Mouse (Mus musculus) thymus, postnatal 0 days (tissue): Measurements from ENCODE around the gene Prr27. TPM values are rescaled to one million over a fixed set of nuclear protein-coding genes. Genes with fewer than 3 reads are reported as not detected.

ENCODE experiments used
- DNase-seq: peaks from one replicate; pipeline ENCODE4 v3.0.0-alpha.2; 2015; ENCODE audit warnings: low spot score
- polyA plus RNA-seq: library from polyadenylated mRNA; unstranded; fragments of >200 nt; fragmentation: Nextera tagmentation; extraction: Ambion mirVana; gene quantifications from 2 replicates; pipeline ENCODE4 v1.2.1, GENCODE M21; 2015

The Prr27 gene
- not detected in 2 replicates for polyA plus RNA-seq

DNA sequence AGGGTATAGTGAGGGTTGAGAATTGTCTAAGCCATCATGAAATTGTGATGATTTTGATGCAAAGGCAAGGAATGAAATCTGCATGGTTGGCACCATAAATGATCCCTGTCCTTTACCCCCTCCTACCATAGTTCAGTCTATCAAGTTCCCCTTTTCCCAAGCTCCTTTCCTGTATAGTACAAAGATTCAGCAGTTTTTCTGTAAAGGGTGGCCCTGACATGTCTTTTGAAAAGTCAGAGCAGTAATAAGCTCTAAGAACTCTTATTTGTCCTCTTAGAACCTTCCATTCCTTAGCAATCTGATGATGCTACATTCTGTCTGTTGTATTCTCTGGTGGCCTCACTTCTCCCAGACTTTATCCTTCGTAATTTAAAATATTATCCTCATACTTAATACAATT is at the start of gene Prr27:
Gene Prr27 (plus strand): TSS at position 301 of the 400 bp plus-strand sequence.
- no peak for DNase-seq

- no peak for DNase-seq
These were observed 42.8 kb upstream of the Prr27 start for GRCm38 (mm10) chr5:87782731-87783130.

DNA sequence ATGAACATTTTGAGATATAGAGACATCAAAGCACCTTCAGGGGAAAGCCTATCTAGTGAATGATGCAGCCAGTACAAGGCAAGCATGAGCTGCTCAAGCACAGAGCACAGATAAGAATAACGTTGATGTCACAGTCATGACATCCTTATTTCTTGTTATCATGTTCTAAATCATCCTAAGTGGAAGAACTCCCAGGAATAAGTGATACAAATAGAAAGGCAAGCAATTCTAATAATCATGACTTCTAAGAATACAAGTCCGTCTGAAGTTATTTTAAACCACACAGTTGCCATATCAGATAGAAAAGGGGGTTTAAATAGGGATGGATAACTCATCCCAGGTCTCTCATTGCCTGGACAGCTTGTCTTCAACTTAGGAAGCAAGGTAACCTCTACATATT is 17.7 kb upstream of the Prr27 start, which contains the start of gene Csn1s2b:
Gene Csn1s2b (plus strand): TSS at position 301 of the 400 bp plus-strand sequence.
- DNase-seq = no peak

- no peak for DNase-seq
These were observed 16.2 kb upstream of the Prr27 start for GRCm38 (mm10) chr5:87809253-87809652.

DNA sequence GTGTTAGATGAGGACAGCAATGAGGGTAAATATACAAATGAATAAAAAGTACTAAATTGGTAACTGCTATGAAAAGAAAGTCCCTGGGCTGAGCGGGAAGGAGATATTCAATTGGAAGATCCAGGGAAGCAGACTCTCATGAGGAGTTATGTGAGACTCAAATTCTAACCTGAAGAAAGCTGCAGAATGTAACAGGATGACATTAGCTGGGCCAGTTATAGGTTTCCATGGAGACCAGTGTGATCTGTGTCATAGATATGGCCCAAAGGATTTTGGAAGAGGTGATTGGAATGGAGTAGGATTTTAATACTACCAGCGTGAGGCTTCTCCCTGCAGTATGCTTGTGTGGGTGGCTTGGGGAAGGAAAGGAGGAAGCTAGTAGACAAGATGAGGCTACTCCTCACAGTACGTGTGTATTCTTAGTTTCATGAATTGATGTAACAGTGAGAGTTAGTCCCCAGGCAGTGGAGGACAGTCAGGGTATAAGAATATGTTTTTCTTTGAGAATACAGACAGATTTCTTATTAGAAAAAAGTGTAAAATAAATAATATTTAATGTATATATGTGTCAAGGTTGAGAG is 29.7 kb downstream of the Prr27 start:
- no peak for DNase-seq

- DNase-seq = no peak
These were observed 44.6 kb downstream of the Prr27 start for GRCm38 (mm10) chr5:87870084-87870483.

DNA sequence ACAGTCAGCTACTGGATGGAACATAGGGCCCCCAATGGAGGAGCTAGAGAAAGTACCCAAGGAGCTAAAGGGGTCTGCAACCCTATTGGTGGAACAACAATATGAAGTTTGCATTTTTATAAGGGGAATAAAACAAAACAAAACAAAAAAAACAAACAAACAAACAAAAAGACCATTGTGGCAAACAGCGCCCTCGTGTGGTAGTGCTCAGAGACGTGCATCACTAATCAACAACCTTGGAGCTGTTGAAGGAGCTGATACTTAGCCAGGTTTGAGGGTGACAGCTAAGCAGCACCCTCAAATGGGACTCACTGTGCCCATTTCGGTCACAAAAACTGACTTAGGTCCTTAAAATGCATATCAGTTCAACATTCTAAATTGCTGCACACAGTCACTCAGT is 45.9 kb downstream of the Prr27 start:
- no peak for DNase-seq

- no peak for DNase-seq
These were observed 59.2 kb downstream of the Prr27 start, which contains the start of gene Odam for GRCm38 (mm10) chr5:87884729-87885128. TSS of gene Odam (plus strand) at chr5:87885029.

Other genes with a start within 250 kb of the Prr27 start
- gene Sult1e1, start 234.1 kb upstream of the Prr27 start, polyA plus RNA-seq = 0.25 and 0.36 TPM in 2 replicates
- 0.13 and 0.14 TPM in 2 replicates for gene Csn1s1, start 159.5 kb upstream of the Prr27 start, polyA plus RNA-seq
- gene Csn2, start 126.1 kb upstream of the Prr27 start, polyA plus RNA-seq = 37.7 and 43.3 TPM in 2 replicates
- gene Csn1s2a, start 51.1 kb upstream of the Prr27 start, polyA plus RNA-seq = 1.0 and 1.4 TPM in 2 replicates
- gene Csn1s2b, start 17.6 kb upstream of the Prr27 start, polyA plus RNA-seq = 0.22 TPM in 1 of 2 replicates, not detected in the other
- 0.12 and 0.26 TPM in 2 replicates for gene Odam, start 59.3 kb downstream of the Prr27 start, polyA plus RNA-seq
- 0.27 and 0.39 TPM in 2 replicates for gene Csn3, start 99.9 kb downstream of the Prr27 start, polyA plus RNA-seq
- not detected in 2 replicates for gene 2310003L06Rik, start 143.8 kb downstream of the Prr27 start, polyA plus RNA-seq
- gene Gm28434, start 143.8 kb downstream of the Prr27 start, polyA plus RNA-seq = not detected in 2 replicates
- not detected in 2 replicates for gene Cabs1, start 153.8 kb downstream of the Prr27 start, polyA plus RNA-seq
- gene Smr3a, start 176.9 kb downstream of the Prr27 start, polyA plus RNA-seq = 0.31 TPM in 1 of 2 replicates, not detected in the other